Mouse (Mus musculus) megakaryocyte, adult 5-6 weeks (primary cell): Measurements from ENCODE around the gene Camkmt. TPM values are rescaled to one million over a fixed set of nuclear protein-coding genes. Genes with fewer than 3 reads are reported as not detected.

Experiments
- ATAC-seq: 2 replicates; pipeline ENCODE4 v1.8.0; 2016; ENCODE audit warnings: mild to moderate bottlenecking, inconsistent platforms; ENCODE audit not compliant: poor library complexity, severe bottlenecking
- total RNA-seq, 2 experiments: library from RNA; stranded (forward) in 1 of 2; stranded (reverse) in 1 of 2; fragments of 153-499, 151-499 nt in 1 of 2; fragments of 221-1000, 200-1000 nt in 1 of 2; gene quantifications; 2 replicates each; pipeline versions ENCODE4 v1.2.3 to v1.2.4; 2015 to 2017

The Camkmt gene
- total RNA-seq, 2 experiments from 2014 or later, result 2.3 to 4.2 TPM

DNA sequence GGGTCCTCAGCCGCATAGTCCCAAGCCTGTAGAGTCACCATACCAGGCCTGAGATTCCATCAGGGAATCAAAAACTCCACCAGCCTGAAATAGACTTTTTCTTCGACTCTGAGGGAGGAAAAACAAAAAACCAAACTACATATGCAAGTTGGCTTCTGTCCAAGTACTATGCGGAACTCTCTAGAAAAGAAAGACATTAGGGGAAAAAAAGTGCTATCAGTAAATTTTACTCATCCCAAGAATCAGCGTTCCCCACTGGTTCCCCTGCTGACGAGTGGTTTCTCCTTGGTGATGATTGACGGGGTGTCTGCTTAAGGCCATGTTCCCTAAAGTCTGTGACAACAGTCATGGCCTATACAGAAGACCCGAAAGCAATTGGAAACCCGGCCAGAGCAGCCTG is 352.7 kb downstream of the Camkmt start:
- no peak for ATAC-seq

DNA sequence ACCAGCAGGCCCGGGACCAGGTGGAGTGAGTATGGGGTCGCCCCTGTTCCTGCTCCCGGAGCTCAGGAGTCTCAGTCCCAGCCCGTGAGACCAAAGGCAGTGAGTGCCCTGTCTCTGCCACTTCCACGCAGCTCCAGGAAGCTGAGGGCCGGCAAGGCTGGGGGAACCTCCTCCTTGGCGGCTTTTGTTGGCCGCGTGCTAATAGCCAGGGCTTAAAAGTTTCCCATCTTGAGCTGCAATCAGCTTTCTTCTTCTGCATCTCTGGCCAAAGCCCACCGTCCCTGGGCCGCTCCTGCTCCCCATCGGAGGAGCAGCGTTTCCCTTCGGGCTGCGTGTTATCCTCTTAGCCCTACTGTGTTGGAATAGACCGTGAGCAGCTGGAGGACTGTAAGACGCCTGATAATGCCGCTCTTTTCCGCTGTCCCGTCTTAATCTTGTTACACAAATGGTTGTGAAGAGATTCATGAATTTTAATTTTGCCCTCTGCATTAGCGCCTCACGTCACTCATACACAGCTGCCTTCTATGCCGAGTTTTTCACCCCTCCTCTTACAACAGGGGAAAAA is 364.1 kb downstream of the Camkmt start:
- ATAC-seq, result no peak

DNA sequence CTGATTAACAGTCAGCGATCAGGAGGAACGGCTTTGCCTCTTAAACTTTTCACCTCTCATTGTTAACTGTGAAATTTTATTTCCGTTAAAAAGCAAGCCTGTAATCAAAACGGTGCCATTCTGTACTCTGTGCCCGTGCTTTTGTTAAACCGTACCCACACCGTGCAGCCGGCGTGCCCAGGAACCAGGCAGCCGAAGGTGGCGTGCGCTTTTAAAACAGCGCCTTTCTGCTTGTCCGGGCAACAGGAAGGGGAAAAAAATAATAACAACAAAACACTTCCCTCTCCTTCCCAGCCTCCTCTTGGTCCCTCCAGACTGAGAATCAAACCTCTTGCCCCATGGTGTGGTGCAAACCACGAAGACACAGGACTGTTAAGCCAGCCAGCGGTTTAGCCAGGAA is 364.7 kb downstream of the Camkmt start:
- ATAC-seq, result 0 out of 2 replicates have a peak, but pooled peaks have one; percentile 16

DNA sequence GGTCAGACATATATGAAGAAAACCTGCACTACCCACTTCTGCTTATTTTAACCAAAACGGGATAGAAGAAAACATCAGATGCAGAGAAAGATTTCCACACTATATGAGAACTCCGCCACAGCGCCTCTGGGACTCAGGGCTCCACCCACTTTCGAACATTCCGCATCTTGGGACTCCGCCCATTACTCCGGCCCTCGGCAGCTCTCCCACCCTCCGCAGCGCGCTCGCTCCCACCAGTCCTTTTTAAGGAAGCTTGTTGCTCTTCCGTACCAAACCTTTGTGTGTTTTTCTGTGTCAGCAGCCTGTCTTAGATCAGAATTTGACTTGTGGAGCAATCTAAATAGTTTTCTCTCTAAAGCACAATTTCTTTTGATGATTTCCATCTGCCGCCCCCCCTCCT is 367.7 kb downstream of the Camkmt start:
- ATAC-seq, result peak; percentile 87

- ATAC-seq, result no peak
These were observed 368.2 kb downstream of the Camkmt start for GRCm38 (mm10) chr17:85458589-85458988.

DNA sequence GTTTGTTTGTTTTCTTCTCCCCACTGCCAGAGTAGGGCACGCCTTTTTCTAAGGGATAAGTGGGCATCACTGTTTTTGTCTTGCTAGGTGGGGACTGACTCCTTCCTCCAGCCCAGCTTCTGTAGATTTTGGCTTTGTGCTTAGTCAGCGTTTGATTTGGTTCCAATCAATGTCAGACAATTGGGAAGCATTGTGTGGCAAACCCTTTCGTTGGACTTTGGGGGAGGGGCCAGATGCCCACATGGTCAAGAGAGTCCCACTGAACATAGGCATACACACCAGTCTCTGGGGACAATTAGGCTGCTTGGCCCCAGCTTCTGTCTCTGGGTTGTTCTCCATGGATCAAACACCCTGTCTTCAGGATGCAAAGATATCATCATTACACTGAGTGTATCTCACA is 371.2 kb downstream of the Camkmt start:
- ATAC-seq, result no peak

- ATAC-seq, result no peak
These were observed 373.4 kb downstream of the Camkmt start for GRCm38 (mm10) chr17:85463497-85464392.

DNA sequence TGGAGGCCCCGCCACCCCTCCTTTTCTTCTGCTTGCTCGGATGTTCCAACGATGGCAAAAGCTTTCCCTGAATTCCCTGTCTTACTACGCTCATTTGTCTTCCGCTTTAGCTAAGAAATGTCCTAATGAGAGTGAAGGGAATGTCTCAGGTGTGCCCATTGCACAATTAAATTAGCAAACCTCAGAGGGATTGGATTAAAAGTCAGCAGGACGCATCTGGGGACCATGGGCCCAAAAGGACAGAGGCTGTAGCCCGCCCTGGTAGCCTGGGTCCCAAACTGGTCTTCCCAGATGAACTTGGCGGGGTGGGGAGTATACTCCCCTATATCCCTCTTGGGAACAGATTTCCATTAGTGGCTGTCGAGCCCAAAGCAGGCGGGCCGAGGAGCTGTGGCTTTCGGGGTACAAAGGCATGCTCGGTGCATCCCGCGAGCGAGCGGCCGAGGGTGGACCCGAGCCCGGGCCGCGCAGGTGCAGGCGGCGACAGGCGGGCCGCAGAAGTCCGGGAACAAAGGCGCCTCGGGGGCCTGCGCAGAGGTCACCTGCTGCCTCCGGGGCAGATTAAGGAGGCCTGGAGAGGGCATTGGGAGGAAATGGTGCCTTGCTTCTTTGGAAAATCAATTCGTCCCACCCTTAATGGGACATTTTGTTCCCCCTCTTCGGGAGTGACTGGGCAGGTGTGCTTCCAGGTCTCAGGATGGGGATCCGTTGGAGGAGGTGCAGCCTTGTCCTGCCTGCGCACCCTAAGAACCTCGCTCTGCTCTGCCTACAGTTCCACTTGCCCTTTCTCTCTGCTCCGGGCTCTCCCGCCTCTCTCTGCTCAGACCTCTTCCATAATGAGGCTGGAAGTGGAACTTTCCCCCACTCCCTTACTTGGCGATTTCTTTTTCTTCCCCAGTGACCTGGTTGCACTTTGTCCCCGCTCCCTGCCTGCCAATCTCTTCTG is 374.4 kb downstream of the Camkmt start:
- ATAC-seq, result no peak

DNA sequence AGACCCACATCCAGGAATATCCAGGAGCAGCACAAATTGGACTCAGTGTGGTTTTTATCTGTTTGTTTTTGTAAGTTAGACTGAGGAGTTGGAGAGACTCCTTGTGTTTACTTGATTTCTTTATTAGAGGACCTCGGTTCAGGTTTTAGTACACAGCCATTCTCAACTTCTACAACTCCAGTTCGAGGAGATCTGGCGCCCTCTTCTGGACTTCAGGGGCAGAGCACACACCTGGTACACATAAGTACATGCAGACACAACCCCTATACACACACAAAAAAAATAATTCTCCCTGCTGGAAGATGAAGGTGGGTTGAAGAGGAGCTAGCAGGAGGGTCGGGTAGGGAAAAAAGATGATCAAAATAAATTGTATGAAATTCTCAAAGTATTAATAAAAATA is 379.4 kb downstream of the Camkmt start:
- ATAC-seq, result no peak

GRCm38 (mm10) chr17:85472687-85473202 is 382.4 kb downstream of the Camkmt start:
- no peak for ATAC-seq

DNA sequence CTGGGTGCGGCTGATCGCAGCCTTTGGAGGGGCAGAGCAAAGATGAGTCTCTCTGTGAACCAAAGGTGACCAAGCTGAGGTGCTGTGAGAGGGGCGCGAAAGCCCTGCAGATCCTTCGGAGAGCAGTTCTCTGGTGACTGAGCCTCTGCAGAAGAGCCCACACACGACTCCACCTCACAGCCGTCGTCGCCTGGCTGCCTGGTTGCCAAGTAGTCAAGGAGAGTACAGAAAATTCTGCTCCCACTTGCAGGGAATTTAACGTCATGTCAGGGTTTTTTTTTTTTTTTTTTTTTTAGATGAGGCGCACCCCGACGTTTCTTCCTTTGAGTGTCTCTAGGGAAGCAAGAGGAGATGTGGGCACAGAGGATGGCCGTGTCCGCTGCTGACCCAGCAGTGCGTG is 382.9 kb downstream of the Camkmt start:
- no peak for ATAC-seq

DNA sequence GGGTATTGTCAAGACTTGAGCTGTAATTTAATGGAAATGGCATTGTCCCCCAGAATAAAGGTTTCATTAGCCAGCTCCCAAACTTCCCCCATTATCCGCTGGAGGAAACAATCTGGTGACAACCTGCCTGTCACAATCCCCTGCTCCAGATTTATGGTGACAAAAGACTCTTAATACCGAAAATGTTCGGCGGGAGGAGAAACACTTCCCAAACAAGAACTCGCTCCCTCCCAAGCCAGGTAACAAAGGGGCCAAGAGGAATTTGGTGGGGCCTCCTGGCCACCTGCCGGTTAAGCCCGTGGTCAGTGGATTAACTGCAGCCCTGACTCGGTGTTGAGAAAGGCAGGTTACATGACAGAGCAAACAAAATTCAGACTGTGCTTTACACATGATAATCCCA is 383.5 kb downstream of the Camkmt start:
- no peak for ATAC-seq

DNA sequence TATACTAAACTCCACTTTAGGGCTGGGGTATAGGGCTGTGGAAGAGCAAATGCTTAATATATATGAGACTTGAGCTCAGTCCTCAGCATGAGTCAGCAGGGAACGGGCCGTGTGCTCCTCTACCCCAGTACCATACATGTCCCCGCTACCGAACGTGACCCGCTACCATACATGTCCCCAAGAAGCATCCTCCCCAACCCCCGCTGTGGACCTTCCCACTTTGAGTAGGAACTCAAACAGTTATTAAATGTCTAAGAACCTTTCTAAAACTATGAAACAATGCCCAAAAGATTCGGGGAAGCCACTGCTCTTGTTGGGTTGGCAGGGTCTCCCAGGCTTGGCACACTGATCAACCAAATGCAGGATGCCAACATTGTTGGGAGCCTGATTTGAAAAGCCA is 390.9 kb downstream of the Camkmt start:
- no peak for ATAC-seq

GRCm38 (mm10) chr17:85483086-85483485 is 392.7 kb downstream of the Camkmt start:
- no peak for ATAC-seq

- no peak for ATAC-seq
These were observed 393.7 kb downstream of the Camkmt start for GRCm38 (mm10) chr17:85484015-85484414.

- no peak for ATAC-seq
These were observed 394.2 kb downstream of the Camkmt start for GRCm38 (mm10) chr17:85484526-85484925.

DNA sequence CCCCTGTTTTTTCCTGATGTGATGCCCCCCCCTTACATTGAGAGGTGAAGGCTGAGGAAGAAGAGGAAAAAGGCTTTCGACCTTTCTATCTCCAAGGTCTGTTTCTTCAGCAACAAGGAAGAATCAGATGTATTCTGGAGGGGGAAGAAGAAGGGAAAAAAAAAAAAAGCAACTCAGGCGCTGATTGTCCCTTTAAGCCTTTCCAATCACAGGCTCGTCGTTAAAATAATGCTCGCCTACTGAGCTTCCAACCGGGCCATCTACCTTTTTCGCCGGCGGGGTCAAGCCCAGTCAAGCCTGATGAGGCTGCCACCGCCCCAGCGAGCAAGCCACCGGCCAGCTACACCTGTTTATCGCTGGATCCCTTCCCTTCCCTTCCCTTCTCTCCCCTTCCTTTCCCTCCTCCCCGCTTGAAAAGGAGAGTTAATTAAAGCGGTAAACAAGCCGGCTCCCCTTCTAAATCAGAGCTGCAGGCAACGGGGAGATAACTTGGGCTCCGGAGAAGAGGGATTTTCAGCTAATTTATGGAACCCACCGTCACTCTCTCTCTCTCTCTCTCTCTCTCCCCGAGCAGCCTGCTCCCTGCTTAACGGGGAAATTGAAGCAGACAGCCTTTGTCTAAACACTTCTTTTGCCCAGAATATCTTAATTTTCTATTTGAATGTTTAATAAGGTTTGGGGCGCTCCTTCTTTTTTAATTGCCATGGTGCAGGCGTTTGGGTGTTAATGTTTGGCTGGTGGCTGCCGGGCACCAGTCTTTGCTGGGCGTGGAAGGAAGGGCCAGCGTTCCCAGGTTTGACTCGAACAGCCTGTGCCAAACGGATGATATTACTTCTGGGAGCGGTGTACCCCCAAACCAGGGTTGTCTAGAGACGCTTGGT is 395.0 kb downstream of the Camkmt start:
- ATAC-seq, result no peak

DNA sequence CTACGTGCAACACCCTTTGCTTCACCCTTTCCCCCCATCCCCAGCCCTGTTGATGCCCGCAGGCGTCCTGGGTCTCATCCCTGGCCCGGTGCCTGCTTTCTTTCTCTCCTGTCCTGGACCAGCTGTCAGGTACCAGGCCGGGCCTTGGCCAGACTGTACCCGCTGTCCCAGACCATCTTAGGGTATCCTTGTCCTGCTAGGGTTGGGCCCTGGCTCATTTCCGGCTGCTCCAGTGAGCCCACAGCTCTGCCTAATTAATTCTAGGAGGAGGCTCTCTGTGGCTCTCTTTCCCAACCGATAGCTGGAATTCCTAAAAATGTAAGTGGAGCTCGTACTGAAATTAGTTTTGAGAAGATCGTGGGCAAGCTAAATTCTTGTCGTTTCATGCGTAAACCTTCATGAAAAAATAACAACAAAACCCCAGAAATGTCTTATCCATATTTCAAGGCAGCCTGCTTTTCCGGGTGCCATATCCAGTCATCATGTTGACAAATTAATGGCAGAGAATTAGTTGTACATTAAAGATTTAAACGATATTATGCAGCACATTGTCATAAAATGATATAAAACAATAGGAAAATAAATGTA is 395.7 kb downstream of the Camkmt start:
- no peak for ATAC-seq

GRCm38 (mm10) chr17:85486585-85487480 is 396.5 kb downstream of the Camkmt start:
- ATAC-seq, result no peak
